Mouse (Mus musculus) C2C12 (cell line): ENCODE data around the gene Serpinf1. TPM values are rescaled to one million over a fixed set of nuclear protein-coding genes. Genes with fewer than 3 reads are reported as not detected.
"Not testable (repeated sequence)": the region's sequence is repeated elsewhere in the genome, so short reads cannot be mapped to it uniquely, and the experiment has no call there.

Experiments used
- H3K27me3 ChIP-seq: one replicate; pipeline ENCODE4 v1.6.1; 2011; ENCODE audit not compliant: control insufficient read depth, insufficient read depth, insufficient read length
- H3K36me3 ChIP-seq: one replicate; pipeline ENCODE4 v1.6.1; 2011; ENCODE audit not compliant: control insufficient read depth, insufficient read depth
- H3K4me3 ChIP-seq: one replicate; pipeline ENCODE4 v1.5.1; 2011; ENCODE audit warnings: mild to moderate bottlenecking, control low read depth; ENCODE audit not compliant: poor library complexity, insufficient read depth, severe bottlenecking
- H3K79me2 ChIP-seq: one replicate; pipeline ENCODE4 v1.6.1; 2011; ENCODE audit not compliant: control insufficient read depth, insufficient read depth
- H3K79me3 ChIP-seq: one replicate; pipeline ENCODE4 v1.6.1; 2011; ENCODE audit warnings: low read depth, control low read depth
- H3ac ChIP-seq: one replicate; pipeline ENCODE3; 2011; ENCODE audit warnings: low read depth; ENCODE audit not compliant: control insufficient read depth, insufficient read length
- CEBPB ChIP-seq: IDR thresholded peaks from one replicate; pipeline ENCODE4 v1.6.1; 2011; ENCODE audit warnings: low read depth, mild to moderate bottlenecking, control low read depth, moderate library complexity
- CTCF ChIP-seq: IDR thresholded peaks from one replicate; pipeline ENCODE4 v1.5.1; 2011; ENCODE audit not compliant: control insufficient read depth, insufficient read depth, insufficient read length
- FOSL1 ChIP-seq: IDR thresholded peaks from one replicate; pipeline ENCODE4 v1.8.0; 2011; ENCODE audit warnings: mild to moderate bottlenecking, low read length; ENCODE audit not compliant: poor library complexity, insufficient read depth, severe bottlenecking
- MAX ChIP-seq: IDR thresholded peaks from one replicate; pipeline ENCODE4 v1.6.1; 2011; ENCODE audit warnings: mild to moderate bottlenecking, control low read depth
- MYOD1 ChIP-seq: IDR thresholded peaks from one replicate; pipeline ENCODE4 v1.6.1; 2011; ENCODE audit warnings: low read depth; ENCODE audit not compliant: control insufficient read depth, insufficient read length
- USF1 ChIP-seq: IDR thresholded peaks from one replicate; pipeline ENCODE4 v1.6.1; 2011; ENCODE audit warnings: low read depth, mild to moderate bottlenecking, control low read depth, moderate library complexity
- microRNA-seq: library from miRNA; unstranded; fragments of <30 nt; microRNA quantifications from one replicate; pipeline ENCODE4, GENCODE M21; 2019; ENCODE audit warnings: borderline microRNAs expressed
- polyA plus RNA-seq: library from polyadenylated mRNA; unstranded; fragments of >200 nt; fragmentation: generic; extraction: Trizol; gene quantifications from one replicate; pipeline ENCODE4 v1.2.1, GENCODE M21; 2012; ENCODE audit warnings: missing spikeins

The Serpinf1 gene
- polyA plus RNA-seq, 1 experiment = 1,152 TPM

DNA sequence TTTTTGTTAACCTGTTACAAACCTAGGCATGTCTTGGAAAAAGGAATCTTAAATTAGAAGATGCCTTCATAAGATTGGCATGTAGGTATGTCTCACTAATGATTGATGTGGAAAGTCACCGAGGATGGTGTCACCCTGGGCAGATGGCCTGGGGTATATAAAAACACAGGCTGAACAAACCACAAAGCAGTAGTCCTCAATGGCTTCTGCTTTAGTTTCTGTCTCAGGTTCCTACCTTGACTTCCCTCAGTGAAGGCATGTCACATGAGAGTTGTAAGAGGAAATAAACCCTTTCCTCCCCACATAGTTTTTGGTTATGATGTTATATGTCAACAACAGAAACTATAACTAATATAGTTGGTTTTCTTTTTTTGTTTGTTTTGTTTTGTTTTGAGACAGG lies 26.9 kb downstream of the Serpinf1 start:
- no peak overlapping the region for H3K4me3 ChIP-seq
- no peaks in the 10 kb centered on the region for H3K36me3 ChIP-seq
- peaks cover 5% of the 10 kb centered on the region for H3K79me2 ChIP-seq
- H3K27me3 ChIP-seq = no peaks in the 10 kb centered on the region
- H3K79me3 ChIP-seq = no peaks in the 10 kb centered on the region
- TF ChIP-seq USF1 (no peak), MYOD1 (no peak)
- no peak overlapping the region for H3ac ChIP-seq

DNA sequence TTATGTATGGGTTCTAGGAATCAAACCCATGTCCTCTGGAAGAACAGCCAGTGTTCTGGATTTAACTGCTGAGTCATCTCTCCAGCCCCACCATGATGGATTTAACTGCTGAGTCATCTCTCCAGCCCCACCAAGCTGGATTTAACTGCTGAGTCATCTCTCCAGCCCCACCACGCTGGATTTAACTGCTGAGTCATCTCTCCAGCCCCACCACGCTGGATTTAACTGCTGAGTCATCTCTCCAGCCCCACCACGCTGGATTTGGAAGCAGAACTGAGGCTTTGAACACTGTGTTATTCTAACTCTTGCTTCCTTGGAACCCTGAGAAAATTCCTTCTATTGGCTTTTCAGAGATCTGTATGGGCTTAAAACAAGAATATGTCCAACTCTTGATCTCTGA lies 39.0 kb downstream of the Serpinf1 start:
- H3K79me2 ChIP-seq, H3K4me3 ChIP-seq, H3K36me3 ChIP-seq, H3ac ChIP-seq, H3K79me3 ChIP-seq, H3K27me3 ChIP-seq: not testable (repeated sequence)
- peak; percentile 57 for TF ChIP-seq MAX
- peak; percentile 68 for TF ChIP-seq FOSL1

- not testable (repeated sequence) for H3K27me3 ChIP-seq, H3K4me3 ChIP-seq, H3ac ChIP-seq, H3K79me2 ChIP-seq, H3K36me3 ChIP-seq, H3K79me3 ChIP-seq
Measured at GRCm38 (mm10) chr11:75378786-75379185, 43.7 kb downstream of the Serpinf1 start.

GRCm38 (mm10) chr11:75377125-75377524 lies 45.4 kb downstream of the Serpinf1 start:
- H3K79me2 ChIP-seq = no peaks in the 10 kb centered on the region
- H3ac ChIP-seq = no peak overlapping the region
- no peak for TF ChIP-seq CTCF
- no peak for TF ChIP-seq CEBPB

More at GRCm38 (mm10) chr11:75377125-75377524, 45.4 kb downstream of the Serpinf1 start:
- Histone ChIP-seq H3K4me3 (no peak overlapping the region), H3K27me3 (no peaks in the 10 kb centered on the region), H3K36me3 (peaks cover 3% of the 10 kb centered on the region), H3K79me3 (no peaks in the 10 kb centered on the region)

Small RNAs within 50 kb of the gene (microRNA-seq; reads per million reads assigned to microRNA genes)
- gene Mir22 = 66,718 reads per million, percentile 99 among the genes with 10 or more reads in this experiment

Other genes starting within 250 kb of the Serpinf1 start
- 19.3 TPM for gene Ovca2, start 243.9 kb downstream of the Serpinf1 start, polyA plus RNA-seq
- gene Dph1, start 231.5 kb downstream of the Serpinf1 start, polyA plus RNA-seq = 19.6 TPM
- 0.40 TPM for gene Rtn4rl1, start 228.9 kb downstream of the Serpinf1 start, polyA plus RNA-seq
- 164 TPM for gene Rpa1, start 74.4 kb downstream of the Serpinf1 start, polyA plus RNA-seq
- gene Smyd4, start 74.3 kb downstream of the Serpinf1 start, polyA plus RNA-seq = 14.7 TPM
- gene Serpinf2, start 16.9 kb upstream of the Serpinf1 start, polyA plus RNA-seq = 0.07 TPM
- 21.6 TPM for gene Wdr81, start 32.0 kb upstream of the Serpinf1 start, polyA plus RNA-seq
- 1.5 TPM for gene Tlcd2, start 39.0 kb upstream of the Serpinf1 start, polyA plus RNA-seq
- gene Prpf8, start 64.1 kb upstream of the Serpinf1 start, polyA plus RNA-seq = 104 TPM
- gene Rilp, start 87.4 kb upstream of the Serpinf1 start, polyA plus RNA-seq = 3.2 TPM
- gene Scarf1, start 90.8 kb upstream of the Serpinf1 start, polyA plus RNA-seq = 0.11 TPM
- gene Slc43a2, start 109.0 kb upstream of the Serpinf1 start, polyA plus RNA-seq = 2.2 TPM
- gene Pitpna, start 165.4 kb upstream of the Serpinf1 start, polyA plus RNA-seq = 118 TPM
- 8.9 TPM for gene Inpp5k, start 208.3 kb upstream of the Serpinf1 start, polyA plus RNA-seq
- gene Myo1c, start 227.8 kb upstream of the Serpinf1 start, polyA plus RNA-seq = 166 TPM